Mouse (Mus musculus) induced T-regulatory cell, adult 2 months (primary cell): Measurements from ENCODE around the gene Vps26c.
A peak's percentile ranks its signal among the peaks of the same experiment; 100 is the strongest.
"Not testable (repeated sequence)": the region's sequence is repeated elsewhere in the genome, so short reads cannot be mapped to it uniquely, and the experiment has no call there.

ENCODE experiments used
- DNase-seq: peaks from one replicate; pipeline ENCODE4 v3.0.0-alpha.2; 2012; ENCODE audit warnings: low read depth

Gene Vps26c

GRCm38 (mm10) chr16:94545781-94546562 lies 19.3 kb upstream of the Vps26c start:
- no peak for DNase-seq

- DNase-seq: no peak
Measured at GRCm38 (mm10) chr16:94544540-94545105, 18.0 kb upstream of the Vps26c start.

GRCm38 (mm10) chr16:94542898-94543297 lies 16.3 kb upstream of the Vps26c start:
- no peak for DNase-seq

DNA sequence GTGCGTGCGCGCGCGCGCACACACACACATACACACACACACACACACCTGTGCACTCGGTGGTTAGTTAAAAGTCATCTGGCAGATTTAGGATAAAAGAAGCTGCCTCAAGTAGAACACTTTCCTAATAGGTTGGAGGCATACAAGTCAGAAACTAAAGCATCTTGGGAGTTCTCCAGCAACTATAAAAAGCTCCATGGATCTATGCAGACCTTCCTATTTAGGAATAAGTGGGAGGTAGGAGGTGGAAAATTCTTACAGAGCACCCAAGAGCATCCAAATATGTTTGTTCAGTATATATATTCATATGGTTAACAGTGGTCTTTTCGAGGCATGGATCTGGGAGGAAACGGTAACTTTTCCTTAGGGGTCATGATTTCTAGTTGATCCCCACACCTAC lies 13.5 kb upstream of the Vps26c start:
- DNase-seq: no peak

DNA sequence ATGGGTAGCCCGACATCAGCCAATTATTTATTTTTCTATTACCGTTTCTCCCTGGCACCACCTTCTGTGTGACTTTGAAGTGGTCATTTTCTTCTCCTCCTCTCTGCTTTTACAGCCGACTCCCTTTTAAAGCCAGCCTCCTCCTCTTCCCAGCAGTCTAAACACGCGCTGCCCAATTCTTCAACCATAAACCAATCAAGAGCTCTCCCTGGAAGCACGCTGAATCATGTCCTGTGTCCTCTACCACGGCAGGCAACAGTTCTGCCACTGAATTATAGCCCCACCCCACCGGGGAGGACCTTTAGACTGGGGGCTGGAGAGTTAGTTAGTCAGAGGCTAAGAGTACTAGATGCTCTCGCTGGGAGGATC lies 10.5 kb upstream of the Vps26c start:
- DNase-seq: no peak

- no peak for DNase-seq
Measured at GRCm38 (mm10) chr16:94536417-94537158, 10.0 kb upstream of the Vps26c start.

GRCm38 (mm10) chr16:94535716-94536115 lies 9.1 kb upstream of the Vps26c start:
- no peak for DNase-seq

GRCm38 (mm10) chr16:94533679-94534078 lies 7.0 kb upstream of the Vps26c start:
- DNase-seq: no peak

GRCm38 (mm10) chr16:94531268-94531667 lies 4.6 kb upstream of the Vps26c start:
- no peak for DNase-seq

DNA sequence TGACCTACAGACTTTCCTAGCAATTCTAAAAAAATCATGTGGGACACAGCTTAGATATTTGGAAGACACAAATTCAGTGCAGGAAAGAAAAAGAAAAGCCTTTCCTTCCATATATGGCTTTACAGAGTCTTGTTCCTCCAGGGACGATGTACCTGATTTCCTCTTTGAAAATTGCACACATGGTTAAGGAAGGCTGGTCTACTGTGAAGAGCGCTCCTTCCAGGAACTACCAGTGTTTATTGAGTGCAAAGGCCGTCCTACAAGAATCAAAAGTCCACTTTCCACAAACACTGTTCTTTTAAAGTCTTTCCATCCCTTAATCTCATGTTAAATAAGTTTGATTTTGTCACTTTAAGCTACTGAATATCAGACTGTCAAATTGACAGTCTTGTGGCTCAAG lies 916 bp upstream of the Vps26c start:
- DNase-seq: peak; percentile 50

- DNase-seq: no peak
Measured at GRCm38 (mm10) chr16:94527152-94527534, 513 bp upstream of the Vps26c start.

GRCm38 (mm10) chr16:94525955-94526343 lies 681 bp downstream of the Vps26c start:
- DNase-seq: no peak

- DNase-seq: peak; percentile 76
Measured at GRCm38 (mm10) chr16:94524691-94525090, 1.9 kb downstream of the Vps26c start.

DNA sequence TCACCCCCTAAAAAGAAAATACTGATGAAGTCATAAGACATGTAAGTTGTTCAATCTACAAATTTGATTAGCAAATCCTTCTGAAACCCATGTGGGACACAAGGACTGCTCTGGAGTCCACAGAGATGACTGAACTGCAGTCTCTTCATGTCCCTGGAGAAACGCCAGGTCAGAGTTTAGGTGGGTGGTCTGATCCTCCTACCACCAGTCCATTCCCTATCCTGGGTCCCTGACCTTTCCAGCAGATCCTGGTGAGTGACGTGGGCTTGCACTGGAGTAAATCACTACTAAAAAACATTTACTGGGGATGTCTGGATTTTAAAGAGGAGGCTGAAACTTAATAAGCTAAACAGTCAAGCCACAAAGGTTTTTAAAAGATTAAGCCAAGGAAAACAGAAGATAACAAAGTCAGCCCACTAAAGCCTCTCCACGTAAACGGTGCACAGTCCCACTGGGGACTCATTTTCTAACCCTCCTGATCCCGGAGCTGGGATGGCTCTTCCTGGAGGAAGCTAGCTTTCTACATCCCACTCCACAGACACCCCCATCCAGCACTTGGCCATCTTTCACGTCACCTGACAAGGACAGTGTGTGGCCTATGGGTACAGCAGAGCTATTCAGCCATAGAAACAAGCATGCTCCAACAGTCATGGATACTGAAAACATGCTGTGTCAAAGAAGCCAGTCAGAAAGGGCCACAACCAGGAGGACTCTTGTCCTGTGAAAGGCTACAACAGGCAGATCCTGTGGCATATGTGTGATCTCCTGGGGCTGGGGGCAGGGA lies 2.8 kb downstream of the Vps26c start:
- peak; percentile 13 for DNase-seq

- DNase-seq: no peak
Measured at GRCm38 (mm10) chr16:94519028-94519427, 7.6 kb downstream of the Vps26c start.

- DNase-seq: no peak
Measured at GRCm38 (mm10) chr16:94517606-94518005, 9.0 kb downstream of the Vps26c start.

DNA sequence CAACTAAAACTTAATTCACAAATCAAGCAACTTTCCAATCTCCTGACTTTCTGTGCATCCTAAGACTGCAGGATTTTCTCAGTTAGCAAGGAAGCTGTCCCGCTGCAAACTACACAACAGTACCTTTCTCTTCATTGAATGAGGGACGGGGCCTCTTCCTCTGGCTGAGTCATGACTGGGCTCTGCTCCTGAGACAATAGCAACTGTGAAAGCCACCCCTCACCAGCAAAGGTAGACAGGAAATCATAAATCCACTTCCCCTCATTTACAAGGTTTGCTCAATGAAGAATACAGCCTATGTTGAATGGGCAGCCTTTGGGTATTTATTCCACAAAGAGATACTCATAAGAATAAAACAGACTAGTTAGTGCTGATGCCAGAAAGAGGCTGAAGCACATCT lies 16.6 kb downstream of the Vps26c start:
- no peak for DNase-seq

DNA sequence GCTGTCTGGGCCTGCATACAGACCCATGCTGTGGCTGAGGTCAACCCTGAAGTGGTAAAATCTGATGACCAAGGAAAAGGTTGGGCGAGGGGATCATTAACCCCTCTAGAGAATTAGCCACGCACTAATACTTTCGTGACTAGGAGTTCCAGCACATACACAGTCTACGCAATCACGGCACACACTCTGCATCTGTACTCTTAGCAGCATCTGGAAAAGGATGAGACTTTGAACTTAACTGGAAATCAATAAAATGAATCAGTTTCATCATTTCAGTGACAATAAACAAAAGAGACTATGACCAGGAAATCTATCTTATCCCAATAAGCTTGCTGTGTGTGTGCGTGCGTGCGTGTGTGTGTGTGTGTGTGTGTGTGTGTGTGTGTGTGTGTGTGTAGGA lies 17.9 kb downstream of the Vps26c start:
- no peak for DNase-seq

- DNase-seq: no peak
Measured at GRCm38 (mm10) chr16:94507071-94507470, 19.6 kb downstream of the Vps26c start.

- no peak for DNase-seq
Measured at GRCm38 (mm10) chr16:94504192-94504591, 22.4 kb downstream of the Vps26c start.

GRCm38 (mm10) chr16:94497911-94498310 lies 28.7 kb downstream of the Vps26c start:
- DNase-seq: no peak

- not testable (repeated sequence) for DNase-seq
Measured at GRCm38 (mm10) chr16:94497176-94497575, 29.5 kb downstream of the Vps26c start.
